Mouse (Mus musculus): ENCODE results near the gene Pin4.
"Not testable (repeated sequence)": the region's sequence is repeated elsewhere in the genome, so short reads cannot be mapped to it uniquely, and the experiment has no call there.

Pin4 gene

GRCm38 (mm10) chrX:102119042-102119864 lies at the start of gene Pin4:
Gene Pin4 (plus strand): TSS chrX:102119447.
- peak; percentile 96 for DNase-seq (ENCODE audit: low read depth)

- peak; percentile 66 for DNase-seq (ENCODE audit: low read depth)
These were observed 48.4 kb upstream of the Pin4 start, which contains the start of gene Rtl5 for GRCm38 (mm10) chrX:102070591-102071471. Gene Rtl5 (minus strand): TSS chrX:102071304.

DNA sequence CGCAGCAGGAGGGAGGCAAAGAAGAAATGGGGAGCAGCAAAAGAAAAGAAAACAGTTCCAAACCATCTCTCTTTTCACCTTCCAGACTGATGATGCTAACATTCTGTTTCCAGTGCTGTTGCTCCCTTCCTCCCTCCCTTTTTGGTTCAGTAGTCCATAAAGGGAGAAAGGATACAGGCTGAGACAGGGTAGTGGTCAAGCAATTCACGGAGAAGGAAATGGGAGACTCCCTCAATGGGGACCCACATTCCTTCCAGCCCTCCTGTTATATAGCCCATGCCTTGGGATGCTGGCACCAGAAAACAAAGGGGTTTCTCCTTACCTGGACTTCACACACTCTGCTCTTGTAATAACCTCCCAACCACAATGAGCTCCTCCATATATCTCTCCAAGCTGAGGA lies 47.7 kb upstream of the Pin4 start:
- DNase-seq (ENCODE audit: low read depth): no peak

DNA sequence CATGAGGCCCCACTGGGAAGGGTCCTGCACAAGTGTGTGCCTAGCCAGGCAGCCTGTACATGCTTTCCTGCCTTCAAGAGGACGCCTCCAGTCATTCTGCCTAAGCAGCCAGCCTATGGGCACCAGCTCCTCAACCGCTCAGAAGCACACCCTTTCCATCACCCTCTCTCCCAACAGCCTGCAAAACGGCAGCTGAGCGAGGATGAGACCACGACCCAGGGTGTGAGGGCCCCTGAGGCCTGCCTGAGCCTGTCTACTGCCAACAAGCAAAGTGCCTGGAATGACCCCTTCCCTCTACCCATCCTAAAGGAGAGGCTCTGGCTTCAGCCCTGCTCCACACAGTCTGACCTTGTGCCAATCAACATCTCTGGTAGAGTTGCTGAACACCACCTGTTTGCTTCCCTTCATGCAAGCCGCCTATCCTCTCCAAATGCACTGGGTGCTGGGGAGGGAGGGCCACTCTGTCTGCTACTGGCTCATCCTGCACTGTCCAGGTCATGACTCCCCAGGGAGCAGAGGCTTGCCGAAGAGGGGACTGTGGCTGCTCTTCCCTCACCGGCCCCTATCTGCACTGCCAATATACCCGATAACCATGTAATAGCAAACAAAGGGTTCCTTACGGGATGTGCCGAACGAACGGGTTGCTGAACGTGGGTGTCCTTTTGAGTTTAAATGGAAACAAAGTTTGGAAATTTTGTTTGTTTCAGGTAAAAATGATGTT lies 45.5 kb upstream of the Pin4 start:
- no peak for DNase-seq (ENCODE audit: low read depth)

GRCm38 (mm10) chrX:102074435-102074834 lies 44.8 kb upstream of the Pin4 start:
- no peak for DNase-seq (ENCODE audit: low read depth)

DNA sequence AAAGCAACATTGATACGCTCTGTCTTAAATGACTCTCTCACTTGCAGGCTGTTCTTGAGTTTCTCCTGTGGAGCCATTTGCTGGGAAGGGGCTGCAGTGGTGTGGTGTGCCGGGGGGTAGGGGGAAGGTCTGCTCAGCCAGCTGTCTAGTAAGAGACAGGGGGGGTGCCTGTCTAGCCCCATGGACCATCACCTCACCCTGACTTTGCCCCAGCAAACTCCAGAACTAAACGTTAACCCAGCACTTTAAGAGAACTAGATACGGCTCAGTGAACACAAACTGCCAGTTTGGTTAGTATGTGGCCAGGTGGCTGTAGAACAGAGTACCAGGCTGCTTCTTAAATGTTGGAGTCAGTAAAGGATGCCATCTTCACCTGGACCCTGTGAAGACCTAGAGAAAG lies 44.1 kb upstream of the Pin4 start:
- DNase-seq (ENCODE audit: low read depth): no peak

GRCm38 (mm10) chrX:102076886-102077765 lies 42.1 kb upstream of the Pin4 start:
- peak; percentile 55 for DNase-seq (ENCODE audit: low read depth)

- DNase-seq (ENCODE audit: low read depth): no peak
These were observed 38.2 kb upstream of the Pin4 start for GRCm38 (mm10) chrX:102081076-102081475.

- DNase-seq (ENCODE audit: low read depth): no peak
These were observed 37.5 kb upstream of the Pin4 start for GRCm38 (mm10) chrX:102081573-102082279.

DNA sequence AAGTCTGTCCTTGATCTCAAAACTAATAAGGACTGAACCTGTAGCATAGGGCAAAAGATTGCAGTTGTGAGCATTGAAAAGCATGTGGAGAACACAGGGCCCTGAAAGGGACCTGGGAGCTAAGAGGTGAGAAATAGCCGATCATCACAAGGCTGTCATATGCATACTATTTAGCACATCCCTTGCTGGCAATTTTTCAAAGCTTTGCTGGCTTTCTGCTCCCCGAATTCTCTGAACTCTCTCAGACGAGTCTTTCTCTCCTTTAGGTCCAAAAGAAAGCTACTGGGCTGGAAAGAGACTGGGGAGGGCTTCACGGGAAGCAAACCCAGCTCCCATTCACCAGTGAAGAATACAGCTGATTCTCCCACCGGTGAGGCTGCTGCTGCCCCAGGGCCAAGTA lies 36.9 kb upstream of the Pin4 start:
- DNase-seq (ENCODE audit: low read depth): no peak

DNA sequence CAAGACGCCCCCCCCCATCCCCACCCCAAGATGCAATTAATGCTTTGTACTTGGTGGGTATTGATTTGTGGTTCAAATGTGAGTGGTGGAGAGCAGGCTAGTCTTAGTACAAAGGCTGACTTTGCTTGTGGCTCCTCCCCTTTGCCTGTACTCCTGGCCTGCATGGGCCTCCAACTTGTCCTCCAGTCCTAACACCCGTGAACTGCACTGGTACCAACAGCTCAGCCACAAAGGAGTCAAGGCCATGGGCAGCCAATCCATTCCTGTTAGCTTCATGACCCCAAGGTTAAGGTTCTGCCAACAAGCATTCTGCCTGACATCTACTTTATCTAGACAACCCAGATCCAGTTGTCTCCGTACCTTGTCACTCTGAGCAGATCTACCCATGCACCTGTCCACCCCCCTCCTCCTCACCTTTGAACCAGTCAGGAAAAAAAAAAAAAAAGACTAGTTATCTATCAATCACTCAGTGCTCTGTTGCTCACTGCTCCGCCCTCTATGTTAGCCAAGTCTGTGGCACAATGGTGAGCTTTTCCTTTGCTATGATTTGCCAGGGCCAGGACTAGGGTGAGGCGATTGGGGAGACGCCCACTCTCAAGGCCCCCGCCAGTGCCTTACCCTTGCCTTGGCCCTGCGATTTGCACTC lies 33.3 kb upstream of the Pin4 start:
- no peak for DNase-seq (ENCODE audit: low read depth)

- no peak for DNase-seq (ENCODE audit: low read depth)
These were observed 28.6 kb upstream of the Pin4 start for GRCm38 (mm10) chrX:102090605-102091004.

DNA sequence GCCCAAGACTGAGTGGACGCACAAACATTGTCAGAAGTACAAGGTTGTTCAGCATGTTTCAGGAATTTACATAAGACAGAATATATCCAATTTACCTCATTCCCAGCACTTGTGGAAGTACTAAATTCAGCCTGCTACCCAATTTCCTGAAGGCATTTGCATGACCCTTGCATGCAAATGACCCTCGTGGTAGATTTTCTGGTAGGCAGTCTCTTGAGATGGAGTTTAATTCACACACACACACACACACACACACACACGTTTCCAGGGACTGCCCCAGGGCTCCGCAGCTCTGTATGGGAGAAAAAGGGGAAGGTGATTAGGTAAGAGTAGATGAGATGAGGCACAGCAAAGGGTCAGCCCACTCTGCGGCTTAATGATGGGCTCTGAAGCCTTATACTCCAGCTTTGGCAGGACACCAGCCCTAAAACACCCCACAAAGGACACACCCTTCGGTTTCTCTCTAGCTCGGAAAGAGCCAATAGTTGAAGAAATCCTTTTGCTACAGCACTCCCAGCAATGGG lies 24.8 kb upstream of the Pin4 start:
- DNase-seq (ENCODE audit: low read depth): no peak

DNA sequence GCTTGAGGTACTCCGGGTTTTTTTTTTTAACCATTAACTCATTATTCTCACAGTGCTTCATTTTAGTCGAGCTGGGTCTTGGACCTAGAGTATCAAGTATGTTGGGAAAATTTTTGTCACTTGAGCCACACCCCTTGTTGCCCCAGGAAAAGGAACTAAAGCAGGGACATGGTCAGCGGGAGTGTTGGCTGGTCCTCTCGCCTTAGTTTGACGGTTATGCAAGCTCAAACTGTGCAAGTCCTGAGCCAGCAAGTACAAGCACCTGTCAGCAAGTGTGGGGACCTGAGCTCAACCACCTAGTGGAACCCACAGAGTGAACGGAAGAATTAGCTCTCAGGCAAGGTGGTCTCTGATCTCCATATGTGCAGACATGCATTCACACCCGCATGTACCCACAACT lies 17.4 kb upstream of the Pin4 start:
- DNase-seq (ENCODE audit: low read depth): no peak

GRCm38 (mm10) chrX:102103830-102104229 lies 15.4 kb upstream of the Pin4 start:
- not testable (repeated sequence) for DNase-seq (ENCODE audit: low read depth)

- not testable (repeated sequence) for DNase-seq (ENCODE audit: low read depth)
These were observed 9.9 kb upstream of the Pin4 start for GRCm38 (mm10) chrX:102109349-102109748.

GRCm38 (mm10) chrX:102115676-102116075 lies 3.6 kb upstream of the Pin4 start:
- peak; percentile 48 for DNase-seq (ENCODE audit: low read depth)

GRCm38 (mm10) chrX:102121321-102121720 lies 2.1 kb downstream of the Pin4 start:
- no peak for DNase-seq (ENCODE audit: low read depth)

DNA sequence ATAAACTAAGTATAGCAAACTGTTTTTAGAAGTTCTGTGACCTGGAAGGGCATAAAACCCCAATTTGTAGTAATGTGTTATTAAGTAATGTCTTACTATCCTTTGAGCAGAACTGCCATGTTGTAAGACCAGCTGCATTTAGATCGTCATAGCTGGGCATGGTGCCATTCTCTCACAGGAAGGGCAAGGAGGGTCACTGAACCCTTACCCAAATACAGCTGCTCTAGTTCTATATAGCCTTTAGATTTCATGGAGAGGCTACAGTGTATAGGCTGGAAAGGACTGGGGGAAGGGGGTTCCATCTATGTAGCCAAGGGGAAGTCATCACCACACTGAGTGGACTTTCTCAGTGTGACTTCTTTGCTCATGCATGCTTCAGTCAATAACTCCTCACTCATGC lies 21.9 kb downstream of the Pin4 start:
- no peak for DNase-seq (ENCODE audit: low read depth)

Measured in NIH3T3 (cell line).